Mouse (Mus musculus) midbrain, embryonic 16.5 days (tissue): ENCODE results near the gene Tmem248. TPM values are rescaled to one million over a fixed set of nuclear protein-coding genes. Genes with fewer than 3 reads are reported as not detected.

Source experiments
- ATAC-seq: fragments of 200-750 bp; cut with Nextera tagmentation; 2 replicates; pipeline ENCODE4 v1.8.0; 2017; ENCODE audit warnings: moderate TSS enrichment
- H3K27ac ChIP-seq: fragments of 300-500 bp; sonication (generic); 2 replicates; pipeline ENCODE4 v1.5.1; 2014; ENCODE audit warnings: mild to moderate bottlenecking, low read length, mixed read lengths
- H3K27me3 ChIP-seq: fragments of 300-500 bp; sonication (generic); 2 replicates; pipeline ENCODE4 v1.6.1; 2014; ENCODE audit warnings: low read depth, low read length, mixed read lengths; ENCODE audit not compliant: control insufficient read depth, insufficient read depth
- H3K36me3 ChIP-seq: fragments of 300-500 bp; sonication (generic); 2 replicates; pipeline ENCODE4 v1.6.1; 2014; ENCODE audit warnings: mild to moderate bottlenecking, low read length, moderate library complexity, mixed read lengths; ENCODE audit not compliant: control insufficient read depth, insufficient read depth
- H3K4me1 ChIP-seq: fragments of 300-500 bp; sonication (generic); 2 replicates; pipeline ENCODE4 v1.6.1; 2014; ENCODE audit warnings: mild to moderate bottlenecking, low read length, mixed read lengths; ENCODE audit not compliant: control insufficient read depth, insufficient read depth
- H3K4me2 ChIP-seq: fragments of 300-500 bp; sonication (generic); 2 replicates; pipeline ENCODE4 v1.6.1; 2014; ENCODE audit warnings: mild to moderate bottlenecking, low read length, mixed read lengths
- H3K4me3 ChIP-seq: fragments of 300-500 bp; sonication (generic); 2 replicates; pipeline ENCODE4 v1.5.1; 2014; ENCODE audit warnings: low read depth, mild to moderate bottlenecking, low read length, moderate library complexity, mixed read lengths
- H3K9ac ChIP-seq: fragments of 300-500 bp; sonication (generic); 2 replicates; pipeline ENCODE4 v1.6.1; 2014; ENCODE audit warnings: low read depth, low read length, mixed read lengths
- H3K9me3 ChIP-seq: fragments of 300-500 bp; sonication (generic); replicated peaks from 2 replicates; pipeline ENCODE4 v1.6.1; 2014; ENCODE audit warnings: mild to moderate bottlenecking, low read length, mixed read lengths; ENCODE audit not compliant: control insufficient read depth, poor library complexity, severe bottlenecking
- WGBS: fragments of 180-500 bp; shearing (Covaris S2); extraction: QIAGEN DNeasy Blood & Tissue Kit; methylation state at CpG from one replicate; pipeline ENCODE4 v1.1.7; 2014; 5-methylcytosine and 5-hydroxymethylcytosine counted together
- polyA plus RNA-seq: library from polyadenylated mRNA; unstranded; fragments of >200 nt; fragmentation: Nextera tagmentation; extraction: Ambion mirVana; gene quantifications from 2 replicates; pipeline ENCODE4 v1.2.1, GENCODE M21; 2015

Gene Tmem248
- polyA plus RNA-seq, 1 experiment from 2014 or later = 25.6 TPM

- WGBS = 79% methylated on average over 11 of the region's 11 CpGs
Observed at GRCm38 (mm10) chr5:130263454-130263853, 46.6 kb downstream of the Tmem248 start.

GRCm38 (mm10) chr5:130264433-130265005 lies 47.6 kb downstream of the Tmem248 start:
- Histone ChIP-seq H3K36me3 (peaks cover 16% of the 10 kb centered on the region; the same call in 1 of the 2 replicates), H3K4me1 (no peaks in the 10 kb centered on the region), H3K9ac (no peak overlapping the region), H3K27ac (no peak overlapping the region), H3K9me3 (no peaks in the 10 kb centered on the region), H3K4me2 (no peak overlapping the region), H3K4me3 (no peak overlapping the region), H3K27me3 (no peaks in the 10 kb centered on the region)
- 93% methylated on average over 6 of the region's 6 CpGs for WGBS
- ATAC-seq = no peak

More at GRCm38 (mm10) chr5:130263454-130263853, 46.6 kb downstream of the Tmem248 start:
- Histone ChIP-seq H3K9me3 (no peaks in the 10 kb centered on the region), H3K4me2 (no peak overlapping the region), H3K4me1 (no peaks in the 10 kb centered on the region), H3K9ac (no peak overlapping the region), H3K4me3 (no peak overlapping the region), H3K27ac (no peak overlapping the region), H3K27me3 (no peaks in the 10 kb centered on the region), H3K36me3 (peaks cover 11% of the 10 kb centered on the region; the same call in 1 of the 2 replicates)
- no peak for ATAC-seq

- Histone ChIP-seq H3K36me3 (peaks cover 20% of the 10 kb centered on the region; the same call in 1 of the 2 replicates), H3K9me3 (no peaks in the 10 kb centered on the region), H3K27me3 (no peaks in the 10 kb centered on the region), H3K4me3 (no peak overlapping the region), H3K27ac (no peak overlapping the region), H3K4me1 (no peaks in the 10 kb centered on the region), H3K4me2 (no peak overlapping the region), H3K9ac (no peak overlapping the region)
- ATAC-seq = no peak
- WGBS = 86% methylated on average over 7 of the region's 7 CpGs
Observed at GRCm38 (mm10) chr5:130266651-130267050, 49.8 kb downstream of the Tmem248 start.

GRCm38 (mm10) chr5:130267316-130267715 lies 50.4 kb downstream of the Tmem248 start:
- no peaks in the 10 kb centered on the region for H3K9me3 ChIP-seq
- H3K4me1 ChIP-seq = no peaks in the 10 kb centered on the region
- 83% methylated on average over 1 of the region's 1 CpGs for WGBS
- ATAC-seq = no peak
- no peak overlapping the region for H3K27ac ChIP-seq
- no peak overlapping the region for H3K4me3 ChIP-seq
- H3K4me2 ChIP-seq = no peak overlapping the region
- no peak overlapping the region for H3K9ac ChIP-seq
- H3K36me3 ChIP-seq = peaks cover 24% of the 10 kb centered on the region; the same call in 1 of the 2 replicates
- no peaks in the 10 kb centered on the region for H3K27me3 ChIP-seq

DNA sequence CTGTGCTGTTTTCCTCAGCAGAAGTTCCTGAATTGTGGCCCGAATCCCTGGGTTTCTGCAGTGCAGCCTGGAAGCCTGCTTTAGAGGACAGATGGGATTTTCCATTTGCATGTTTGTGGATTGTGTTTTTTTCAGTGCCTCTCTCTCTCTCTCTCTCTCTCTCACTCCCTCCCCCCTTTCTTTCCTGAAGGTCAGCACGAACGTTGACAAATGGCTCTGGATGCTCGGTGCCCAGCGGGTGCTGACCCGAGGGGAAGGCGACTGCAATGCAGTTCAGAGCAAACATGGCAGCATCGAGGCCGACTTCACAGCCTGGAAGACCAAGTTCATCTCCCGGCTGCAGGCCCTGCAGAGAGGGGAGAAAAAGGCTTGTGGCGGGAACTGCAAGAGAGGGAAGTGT lies 52.1 kb downstream of the Tmem248 start:
- H3K9me3 ChIP-seq = no peaks in the 10 kb centered on the region
- no peaks in the 10 kb centered on the region for H3K27me3 ChIP-seq
- H3K36me3 ChIP-seq = peaks cover 25% of the 10 kb centered on the region; the same call in 1 of the 2 replicates
- ATAC-seq = no peak
- H3K27ac ChIP-seq = no peak overlapping the region
- no peak overlapping the region for H3K9ac ChIP-seq
- H3K4me1 ChIP-seq = no peaks in the 10 kb centered on the region
- H3K4me2 ChIP-seq = no peak overlapping the region
- H3K4me3 ChIP-seq = no peak overlapping the region
- 91% methylated on average over 10 of the region's 11 CpGs for WGBS

DNA sequence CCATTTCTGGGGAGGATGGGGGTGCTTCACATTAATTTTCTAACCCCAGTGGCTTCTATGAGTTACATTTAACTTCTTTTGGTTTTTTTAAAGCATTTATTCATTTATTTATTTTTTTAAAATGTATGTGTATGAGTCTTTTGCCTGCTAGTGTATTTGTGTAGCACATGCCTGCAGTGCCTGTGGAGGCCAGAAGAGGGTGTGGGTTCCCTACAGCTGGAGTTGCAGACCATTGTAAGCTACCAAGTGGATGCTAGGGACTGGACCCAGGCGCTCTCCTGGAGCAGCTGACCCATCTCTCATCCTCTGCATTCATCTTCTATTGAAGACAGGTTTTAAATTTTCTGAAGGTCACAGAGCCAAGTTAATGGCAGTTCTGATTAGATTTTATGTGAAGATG lies 55.5 kb downstream of the Tmem248 start:
- no peak overlapping the region for H3K27ac ChIP-seq
- H3K9me3 ChIP-seq = no peaks in the 10 kb centered on the region
- ATAC-seq = no peak
- no peak overlapping the region for H3K9ac ChIP-seq
- H3K4me3 ChIP-seq = no peak overlapping the region
- peaks cover 26% of the 10 kb centered on the region; the same call in 1 of the 2 replicates for H3K36me3 ChIP-seq
- H3K4me2 ChIP-seq = no peak overlapping the region
- H3K4me1 ChIP-seq = no peaks in the 10 kb centered on the region
- WGBS = 100% methylated on average over 1 of the region's 1 CpGs
- no peaks in the 10 kb centered on the region for H3K27me3 ChIP-seq

GRCm38 (mm10) chr5:130273046-130273445 lies 56.2 kb downstream of the Tmem248 start:
- H3K36me3 ChIP-seq = peaks cover 24% of the 10 kb centered on the region
- no peaks in the 10 kb centered on the region for H3K4me1 ChIP-seq
- H3K27me3 ChIP-seq = no peaks in the 10 kb centered on the region
- WGBS = 93% methylated on average over 6 of the region's 6 CpGs
- H3K9me3 ChIP-seq = no peaks in the 10 kb centered on the region
- no peak overlapping the region for H3K27ac ChIP-seq
- no peak overlapping the region for H3K4me3 ChIP-seq
- no peak for ATAC-seq
- H3K4me2 ChIP-seq = no peak overlapping the region
- H3K9ac ChIP-seq = no peak overlapping the region

- no peak for ATAC-seq
- Histone ChIP-seq H3K9me3 (no peaks in the 10 kb centered on the region), H3K4me1 (no peaks in the 10 kb centered on the region), H3K27me3 (no peaks in the 10 kb centered on the region), H3K36me3 (peaks cover 31% of the 10 kb centered on the region), H3K4me2 (no peak overlapping the region), H3K4me3 (no peak overlapping the region), H3K9ac (no peak overlapping the region), H3K27ac (no peak overlapping the region)
- 50% methylated on average over 4 of the region's 4 CpGs for WGBS
Observed at GRCm38 (mm10) chr5:130275509-130275908, 58.6 kb downstream of the Tmem248 start.

DNA sequence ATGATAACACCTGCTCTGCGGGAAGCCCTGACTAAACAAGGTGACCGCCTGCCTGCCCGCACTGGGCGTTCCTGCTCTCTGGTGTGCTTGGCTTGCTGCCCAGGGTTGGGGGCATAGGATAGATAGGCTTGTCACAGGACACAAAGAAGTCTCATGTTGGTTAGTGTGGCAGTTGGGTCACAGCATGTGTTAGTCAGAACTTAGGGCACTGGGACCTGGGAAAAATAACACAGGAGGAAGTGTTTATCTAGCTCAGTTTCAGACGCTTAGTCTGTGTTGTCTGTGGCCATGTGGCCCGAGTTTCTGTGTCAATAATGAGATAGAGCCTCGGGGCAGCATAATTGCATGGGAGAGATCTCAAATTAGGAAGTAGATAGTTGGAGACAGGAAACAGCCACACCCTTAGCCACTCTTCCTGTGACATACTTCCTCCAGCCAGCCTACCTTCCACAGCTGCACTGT lies 61.2 kb downstream of the Tmem248 start:
- no peak for ATAC-seq
- Histone ChIP-seq H3K4me1 (no peaks in the 10 kb centered on the region), H3K4me3 (no peak overlapping the region), H3K27me3 (no peaks in the 10 kb centered on the region), H3K4me2 (no peak overlapping the region), H3K9ac (no peak overlapping the region), H3K27ac (no peak overlapping the region), H3K9me3 (no peaks in the 10 kb centered on the region), H3K36me3 (peaks cover 30% of the 10 kb centered on the region)
- 90% methylated on average over 7 of the region's 7 CpGs for WGBS
